Mouse (Mus musculus): ENCODE measurements around the gene Prr15l.

GRCm38 (mm10) chr11:96901332-96901731 is 26.6 kb upstream of the Prr15l start:
- no peak for TF ChIP-seq CTCF (IDR thresholded peaks at IDR 0.05; ENCODE audit: extremely low read depth, insufficient read depth, insufficient read length, insufficient replicate concordance)
- no peak for TF ChIP-seq POLR2A (IDR thresholded peaks at IDR 0.05; ENCODE audit: low read depth, low read length)

All from spleen, adult 2 months (tissue).